ENCODE assay signal across 21 mouse cellular contexts in the genomic region with DNA sequence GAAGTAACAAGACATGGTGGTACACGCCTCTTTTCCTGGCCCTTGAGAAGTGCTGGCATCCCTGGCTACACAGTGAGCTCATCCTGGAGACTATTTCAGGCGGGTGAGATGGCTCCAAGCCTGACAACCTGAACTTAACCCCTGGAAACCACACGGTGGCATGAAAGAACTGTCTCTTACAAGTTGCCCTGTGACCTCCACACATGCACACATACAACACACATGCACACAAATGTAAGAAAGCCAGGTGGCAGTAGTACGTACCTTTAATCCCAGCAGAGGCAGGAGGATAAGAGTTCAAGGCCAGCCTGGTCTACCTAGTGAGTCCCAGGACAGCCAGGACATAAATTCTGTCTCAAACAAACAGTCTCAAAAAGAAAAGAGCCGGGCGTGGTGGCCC. TPM values are rescaled to one million over a fixed set of nuclear protein-coding genes. Genes with fewer than 3 reads are reported as not detected.
DNase-seq lines count a peak whose midpoint lies in the region; ATAC-seq and TF ChIP-seq lines count a peak whose summit lies in the region.
"Had no signal": no experiment of that assay in that cellular context is flagged by ENCODE, and none has a peak within 500 bp of the region (broad histone marks: within the 10 kb centered on the region; RNA-seq: fewer than 3 reads in every experiment).

No protein-coding gene starts in this region.

- WGBS in heart, adult 2 months, result 67% methylated on average over 6 of the region's 6 CpGs
- WGBS in forebrain, postnatal 0 days, result 88% methylated on average over 6 of the region's 6 CpGs

- no peaks in the 10 kb centered on the region for H3K27me3 ChIP-seq in heart, adult 2 months (ENCODE audit: control insufficient read depth, insufficient read depth, low read length)
- H3K27me3 ChIP-seq in E14TG2a.4 (ENCODE audit: insufficient read depth, low read length), result peaks cover 3% of the 10 kb centered on the region; the same call in 1 of the 2 replicates
- H3K27me3 ChIP-seq in forebrain, postnatal 0 days (ENCODE audit: insufficient read depth, low read length), result no peaks in the 10 kb centered on the region
- H3K27me3 ChIP-seq: forebrain, embryonic 13.5 days; liver, embryonic 13.5 days; neural tube, embryonic 15.5 days; Patski had no signal

- peaks cover 5% of the 10 kb centered on the region for H3K4me1 ChIP-seq in heart, adult 2 months (ENCODE audit: control insufficient read depth, insufficient read depth, low read length)
- H3K4me1 ChIP-seq in E14TG2a.4 (replicated peaks; ENCODE audit: low read depth, low read length), result peaks cover 80% of the 10 kb centered on the region
- no peaks in the 10 kb centered on the region for H3K4me1 ChIP-seq in forebrain, postnatal 0 days (ENCODE audit: insufficient read depth)
- H3K4me1 ChIP-seq: neural tube, embryonic 15.5 days had no signal

- no peak for DNase-seq in heart, adult 2 months
- no peak for DNase-seq in heart, postnatal 10 days
- peak; percentile 37 for DNase-seq in 3T3-L1 (ENCODE audit: low read depth, low spot score)
- DNase-seq in forebrain, postnatal 0 days, result no peak
- no peak for DNase-seq in cerebellum, postnatal 14 days
- no peak for DNase-seq in left cerebral cortex, postnatal 14 days (ENCODE audit: low spot score in 2 of 2)
- DNase-seq: adrenal gland, adult 2 months; cerebellum, adult 11 months; kidney, postnatal 25 days; liver, embryonic 13.5 days; lung, postnatal 36 days had no signal

- no peaks in the 10 kb centered on the region for H3K9me3 ChIP-seq in E14TG2a.4 (ENCODE audit: low read length)
- H3K9me3 ChIP-seq in forebrain, postnatal 0 days (ENCODE audit: low read length), result no peaks in the 10 kb centered on the region
- H3K9me3 ChIP-seq: embryonic facial prominence, embryonic 10.5 days; forebrain, embryonic 13.5 days; liver, embryonic 13.5 days; midbrain, embryonic 10.5 days; neural tube, embryonic 15.5 days had no signal

- H3K79me2 ChIP-seq in heart, adult 2 months (replicated peaks; ENCODE audit: control insufficient read depth, insufficient read depth, low read length), result no peaks in the 10 kb centered on the region

- H3K9ac ChIP-seq in heart, adult 2 months (ENCODE audit: low read depth, low read length), result no peak overlapping the region
- no peak overlapping the region for H3K9ac ChIP-seq in forebrain, postnatal 0 days
- H3K9ac ChIP-seq: forebrain, embryonic 13.5 days; liver, embryonic 13.5 days; neural tube, embryonic 15.5 days had no signal

- H3K4me2 ChIP-seq in forebrain, postnatal 0 days (ENCODE audit: low read depth), result no peak overlapping the region
- H3K4me2 ChIP-seq: forebrain, embryonic 13.5 days; liver, embryonic 13.5 days; neural tube, embryonic 15.5 days had no signal

- intact Hi-C loops in heart, adult 2 months (cut with DNase I), result no loop called here
- intact Hi-C loops in heart, postnatal 10 days (cut with DNase I), result no loop called here
- intact Hi-C loops in left cerebral cortex, postnatal 14 days (cut with DNase I), result no loop called here

- H3K4me3 ChIP-seq in heart, adult 2 months, result no peak overlapping the region
- no peak overlapping the region for H3K4me3 ChIP-seq in E14TG2a.4 (replicated peaks; ENCODE audit: low read length)
- H3K4me3 ChIP-seq in forebrain, postnatal 0 days (ENCODE audit: low read depth, low read length), result no peak overlapping the region
- H3K4me3 ChIP-seq: embryonic facial prominence, embryonic 10.5 days; forebrain, embryonic 13.5 days; left cerebral cortex, adult 2 months; liver, embryonic 13.5 days; midbrain, embryonic 10.5 days; neural tube, embryonic 15.5 days had no signal

- no peak overlapping the region for H3K27ac ChIP-seq in heart, adult 2 months
- no peak overlapping the region for H3K27ac ChIP-seq in forebrain, postnatal 0 days (ENCODE audit: low read depth, low read length)
- H3K27ac ChIP-seq: embryonic facial prominence, embryonic 10.5 days; forebrain, embryonic 13.5 days; left cerebral cortex, adult 2 months; liver, embryonic 13.5 days; midbrain, embryonic 10.5 days; neural tube, embryonic 15.5 days had no signal

- peak; percentile 43 for ATAC-seq in inflammation-experienced regulatory T-cells, adult 6 months
- ATAC-seq in forebrain, postnatal 0 days, result no peak
- ATAC-seq: forebrain, embryonic 13.5 days; Patski had no signal

- TF ChIP-seq EP300 in heart, adult 2 months (IDR thresholded peaks at IDR 0.05; ENCODE audit: insufficient read depth, low read depth, low read length), result no peak

- TF ChIP-seq CTCF in heart, adult 2 months (IDR thresholded peaks at IDR 0.05), result 0 out of 2 replicates have a peak, but pooled peaks have one; percentile 2
- TF ChIP-seq CTCF in E14TG2a.4 (conservative IDR thresholded peaks at IDR 0.05; ENCODE audit: low read length), result 0 out of 2 replicates have a peak, but pooled peaks have one; percentile 2
- TF ChIP-seq CTCF in forebrain, postnatal 0 days (IDR thresholded peaks at IDR 0.05; ENCODE audit: low read depth), result no peak

- no peak for TF ChIP-seq POLR2A in heart, adult 2 months (IDR thresholded peaks at IDR 0.05; ENCODE audit: insufficient read depth, low read depth, low read length)

- H3K36me3 ChIP-seq in heart, adult 2 months (ENCODE audit: control insufficient read depth, insufficient read depth, low read length), result no peaks in the 10 kb centered on the region
- H3K36me3 ChIP-seq in E14TG2a.4 (ENCODE audit: insufficient read depth, low read length), result peaks cover 63% of the 10 kb centered on the region
- H3K36me3 ChIP-seq in forebrain, postnatal 0 days (ENCODE audit: insufficient read depth), result peaks cover 39% of the 10 kb centered on the region

RNA-seq across cellular contexts. Expression of gene Gm128, which starts 2.4 kb away (rescaled TPM):
- total RNA-seq in heart, adult 2 months (2021), result not detected
- 0.16 and 0.26 TPM in 2 replicates for polyA plus RNA-seq in heart, adult 2 months (2012; rRNA removed)
- total RNA-seq in heart, postnatal 10 days (2021), result under 1 TPM in 1 of 2 experiments, not detected in 1; 0.12 TPM
- polyA plus RNA-seq in inflammation-experienced regulatory T-cells, adult 6 months (2017; shearing (Covaris generic)), result under 1 TPM; 0.49 to 0.94 (median 0.85) TPM
- 0.29 TPM in 1 of 2 replicates, not detected in the other for total RNA-seq in forebrain, postnatal 0 days (2014; rRNA removed)
- polyA plus RNA-seq in forebrain, postnatal 0 days (2015; fragmentation: Nextera tagmentation; extraction: Ambion mirVana), result 0.11 and 0.28 TPM in 2 replicates
- total RNA-seq in left cerebral cortex, postnatal 14 days (2021), result not detected

RNA-seq across cellular contexts. Expression of gene Mllt11, which starts 7.1 kb away (rescaled TPM):
- total RNA-seq in heart, adult 2 months (2021), result 1 to 10 TPM; 5.6 to 6.9 TPM
- 13.7 and 23.9 TPM in 2 replicates for polyA plus RNA-seq in heart, adult 2 months (2012; rRNA removed)
- total RNA-seq in heart, postnatal 10 days (2021), result 1 to 10 TPM; 6.4 to 8.9 TPM
- polyA plus RNA-seq in inflammation-experienced regulatory T-cells, adult 6 months (2017; shearing (Covaris generic)), result 10 to 100 TPM; 17.5 to 21.6 (median 18.8) TPM
- 207 and 235 TPM in 2 replicates for total RNA-seq in forebrain, postnatal 0 days (2014; rRNA removed)
- polyA plus RNA-seq in forebrain, postnatal 0 days (2015; fragmentation: Nextera tagmentation; extraction: Ambion mirVana), result 578 and 712 TPM in 2 replicates
- 100 to 1,000 TPM; 468 to 474 TPM for total RNA-seq in left cerebral cortex, postnatal 14 days (2021)

RNA-seq across cellular contexts. Expression of gene Cdc42se1, which starts 10.5 kb away (rescaled TPM):
- 10 to 100 TPM; 16.8 to 18.9 TPM for total RNA-seq in heart, adult 2 months (2021)
- polyA plus RNA-seq in heart, adult 2 months (2012; rRNA removed), result 19.0 and 24.2 TPM in 2 replicates
- total RNA-seq in heart, postnatal 10 days (2021), result 10 to 100 TPM; 40.4 to 41.3 TPM
- 100 to 1,000 TPM; 179 to 293 (median 202) TPM for polyA plus RNA-seq in inflammation-experienced regulatory T-cells, adult 6 months (2017; shearing (Covaris generic))
- 55.7 and 68.0 TPM in 2 replicates for total RNA-seq in forebrain, postnatal 0 days (2014; rRNA removed)
- polyA plus RNA-seq in forebrain, postnatal 0 days (2015; fragmentation: Nextera tagmentation; extraction: Ambion mirVana), result 54.2 and 54.9 TPM in 2 replicates
- total RNA-seq in left cerebral cortex, postnatal 14 days (2021), result 10 to 100 TPM; 67.3 to 71.2 TPM

RNA-seq across cellular contexts. Expression of gene Bnipl, which starts 12.0 kb away (rescaled TPM):
- total RNA-seq in heart, adult 2 months (2021), result not detected
- 0.12 and 0.25 TPM in 2 replicates for polyA plus RNA-seq in heart, adult 2 months (2012; rRNA removed)
- not detected for total RNA-seq in heart, postnatal 10 days (2021)
- under 1 TPM in 1 of 3 experiments, not detected in 2; 0.52 TPM for polyA plus RNA-seq in inflammation-experienced regulatory T-cells, adult 6 months (2017; shearing (Covaris generic))
- 0.23 and 0.33 TPM in 2 replicates for total RNA-seq in forebrain, postnatal 0 days (2014; rRNA removed)
- polyA plus RNA-seq in forebrain, postnatal 0 days (2015; fragmentation: Nextera tagmentation; extraction: Ambion mirVana), result not detected in 2 replicates
- total RNA-seq in left cerebral cortex, postnatal 14 days (2021), result under 1 TPM in 1 of 2 experiments, not detected in 1; 0.33 TPM
- total RNA-seq: adrenal gland, adult 2 months; hematopoietic stem cell, adult 5-6 weeks had no signal
- polyA plus RNA-seq: adrenal gland, adult 2 months; forebrain, embryonic 13.5 days; heart, embryonic 14.5 days; liver, embryonic 13.5 days had no signal

RNA-seq across cellular contexts. Expression of gene Gabpb2, which starts 21.3 kb away (rescaled TPM):
- total RNA-seq in heart, adult 2 months (2021), result 10 to 100 TPM; 13.5 to 14.1 TPM
- polyA plus RNA-seq in heart, adult 2 months (2012; rRNA removed), result 8.6 and 15.8 TPM in 2 replicates
- 10 to 100 TPM; 14.0 to 17.1 TPM for total RNA-seq in heart, postnatal 10 days (2021)
- 10 to 100 TPM; 28.0 to 52.1 (median 31.8) TPM for polyA plus RNA-seq in inflammation-experienced regulatory T-cells, adult 6 months (2017; shearing (Covaris generic))
- 6.1 and 9.9 TPM in 2 replicates for total RNA-seq in forebrain, postnatal 0 days (2014; rRNA removed)
- polyA plus RNA-seq in forebrain, postnatal 0 days (2015; fragmentation: Nextera tagmentation; extraction: Ambion mirVana), result 0.54 and 1.5 TPM in 2 replicates
- total RNA-seq in left cerebral cortex, postnatal 14 days (2021), result 1 to 10 TPM; 7.5 to 7.8 TPM

Comparison
In these comparisons a context has a peak if more than half of its experiments do, and no peak if none do; other contexts are left out.
1. RNA of gene Mllt11, which starts 7.1 kb away (total RNA-seq): 468 to 474 TPM in left cerebral cortex, postnatal 14 days and 207 to 235 TPM in forebrain, postnatal 0 days; 6.4 to 8.9 TPM in heart, postnatal 10 days and 5.6 to 6.9 TPM in heart, adult 2 months; every median in the first group is over 10 times any median in the second.